Mouse (Mus musculus): ENCODE results near the gene Erich4.

- TF ChIP-seq ZC3H11A (IDR thresholded peaks at IDR 0.05; ENCODE audit: borderline replicate concordance, low read depth, low read length) (no peak), CHD2 (IDR thresholded peaks at IDR 0.05; ENCODE audit: low read depth, low read length) (no peak)
Measured at GRCm38 (mm10) chr7:25615706-25616011, at the start of gene Erich4.

All from ES-E14 (cell line).